Mouse (Mus musculus): Measurements from ENCODE around the gene Gnai3.

Gnai3 gene

DNA sequence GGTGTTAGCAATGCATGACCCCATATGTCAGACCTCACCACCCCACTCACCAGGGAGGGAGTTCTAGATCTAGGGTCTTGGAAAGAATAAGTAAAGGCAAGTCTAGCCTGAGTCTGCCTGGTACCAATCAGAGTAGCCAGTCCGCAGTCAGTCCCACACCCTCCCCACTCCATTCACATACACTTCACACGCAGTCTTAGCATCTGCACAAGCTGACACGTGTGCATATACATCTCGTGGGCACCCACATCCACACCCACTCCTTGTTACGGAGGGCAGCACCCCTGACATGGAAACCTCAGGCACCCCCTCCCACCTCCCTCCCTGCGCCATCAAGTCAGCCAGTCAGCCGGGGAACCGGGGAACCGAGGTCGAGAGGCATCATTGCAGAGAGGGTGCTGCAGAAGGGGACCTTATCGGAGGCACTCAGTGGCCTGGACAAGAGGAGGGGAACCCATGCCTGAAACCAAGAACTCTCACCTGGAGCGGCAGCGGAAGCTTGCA lies 61.1 kb downstream of the Gnai3 start:
- no peak for DNase-seq (ENCODE audit: extremely low read depth, low read depth)

DNA sequence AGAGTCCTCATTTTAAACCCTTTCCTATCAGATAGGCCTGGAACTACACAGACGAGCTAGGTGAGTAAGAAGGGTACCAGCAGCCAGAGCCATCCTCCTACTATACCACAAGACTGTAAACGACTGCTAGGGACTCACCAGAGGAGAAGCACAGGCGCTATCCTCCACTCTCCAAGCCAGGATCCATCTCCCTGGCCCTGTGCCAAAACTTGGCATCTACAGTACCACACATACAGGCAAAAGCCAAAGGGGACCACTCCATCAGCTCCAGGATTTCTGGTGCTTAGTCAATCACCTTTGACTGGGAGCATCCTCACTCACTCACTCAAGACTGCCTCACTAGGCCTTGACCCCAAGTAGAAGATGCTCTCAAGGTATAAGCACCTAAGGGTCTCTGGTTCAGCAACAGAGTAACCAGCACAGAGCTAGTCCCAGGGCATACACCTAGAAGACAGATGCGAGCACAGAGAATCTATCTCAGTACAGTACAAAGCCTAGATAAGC lies 62.0 kb downstream of the Gnai3 start:
- no peak for DNase-seq (ENCODE audit: extremely low read depth, low read depth)

DNA sequence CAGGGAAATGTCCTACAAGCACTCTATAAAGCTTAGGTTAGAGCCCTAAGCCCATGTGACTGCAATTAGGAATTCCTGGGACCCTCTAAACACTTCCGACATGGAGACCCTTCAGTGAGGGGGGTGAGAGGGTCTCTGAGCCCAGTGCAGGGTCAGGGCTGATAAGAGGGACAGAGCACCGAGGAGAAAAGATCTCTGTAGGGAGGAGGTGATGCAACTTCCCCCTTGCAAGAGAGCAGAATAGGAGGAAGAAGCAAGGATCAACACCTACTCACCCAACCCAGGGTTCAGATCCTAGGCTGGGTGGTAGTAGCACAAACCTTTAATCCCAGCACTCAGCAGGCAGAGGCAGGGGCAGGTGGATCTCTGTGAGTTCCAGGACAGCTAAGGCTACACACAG lies 62.8 kb downstream of the Gnai3 start:
- no peak for DNase-seq (ENCODE audit: extremely low read depth, low read depth)

DNA sequence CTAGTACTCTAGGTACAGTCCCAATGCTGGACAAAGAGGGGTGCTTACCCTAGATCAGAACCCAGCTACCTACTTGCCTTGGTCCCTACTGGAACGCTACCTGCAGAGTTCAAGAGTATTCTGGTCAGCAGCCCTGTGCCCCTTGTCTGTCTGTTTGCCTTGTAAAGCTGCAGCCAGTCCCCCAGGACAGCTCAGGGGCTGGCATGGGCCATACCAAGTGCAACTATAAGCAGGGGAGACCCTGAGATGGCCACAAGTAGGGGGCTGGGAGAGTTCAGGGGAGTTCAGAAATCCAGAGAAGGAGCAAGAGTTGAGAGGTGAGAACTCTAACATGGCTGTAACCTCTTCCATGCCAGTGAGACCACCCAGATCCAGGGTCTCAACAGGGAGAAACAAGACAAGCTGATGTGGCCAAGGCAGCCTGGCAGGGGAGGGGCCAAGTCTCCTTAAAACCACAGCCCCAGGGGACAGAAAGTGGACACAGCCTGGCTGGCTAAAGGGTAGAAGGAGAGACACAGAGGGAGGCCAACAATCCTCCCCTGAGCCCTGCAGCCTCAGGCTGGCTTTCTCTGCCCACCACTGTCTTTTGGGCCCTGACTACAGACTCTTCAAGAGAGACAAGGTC lies 63.6 kb downstream of the Gnai3 start:
- no peak for DNase-seq (ENCODE audit: extremely low read depth, low read depth)

DNA sequence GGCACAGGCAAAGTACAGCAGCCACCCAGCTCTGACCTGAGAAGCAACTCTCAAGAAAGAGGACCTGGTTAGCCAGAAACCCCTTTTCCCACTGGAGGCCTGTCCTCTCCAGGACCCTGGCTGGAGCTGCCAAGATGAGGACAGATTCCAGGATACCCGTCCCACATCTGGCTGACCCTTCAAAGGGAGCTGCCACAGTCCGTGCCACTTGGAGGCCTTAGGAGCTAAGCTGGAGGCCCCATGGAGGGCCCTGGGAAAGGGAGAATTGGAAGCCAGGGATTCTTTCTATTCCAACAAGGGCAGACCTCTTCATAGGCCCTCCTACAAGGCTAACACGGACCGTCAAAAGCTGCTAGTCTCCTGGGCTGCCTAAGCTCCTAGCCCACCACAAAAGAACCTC lies 64.3 kb downstream of the Gnai3 start:
- DNase-seq (ENCODE audit: extremely low read depth, low read depth) = no peak

DNA sequence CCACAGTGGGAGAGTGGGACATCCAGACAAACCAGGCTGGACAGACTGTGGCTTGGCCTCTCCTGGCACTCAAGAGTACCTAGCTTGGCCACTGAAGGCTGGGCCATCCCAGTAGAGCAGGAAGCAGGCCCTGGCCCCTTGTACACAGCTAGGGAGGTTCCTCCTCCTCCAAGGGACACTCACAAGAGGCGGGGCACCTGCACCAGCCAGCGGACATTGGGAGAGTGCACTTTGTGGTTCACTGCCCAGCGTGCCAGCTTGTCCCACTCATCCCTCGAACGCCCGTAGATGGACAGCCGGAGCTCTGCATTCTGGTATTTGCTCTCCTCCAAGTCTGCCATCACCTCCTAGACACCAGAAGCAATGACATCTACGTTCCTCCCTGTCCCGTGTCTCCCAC lies 69.1 kb downstream of the Gnai3 start:
- no peak for DNase-seq (ENCODE audit: extremely low read depth, low read depth)

DNA sequence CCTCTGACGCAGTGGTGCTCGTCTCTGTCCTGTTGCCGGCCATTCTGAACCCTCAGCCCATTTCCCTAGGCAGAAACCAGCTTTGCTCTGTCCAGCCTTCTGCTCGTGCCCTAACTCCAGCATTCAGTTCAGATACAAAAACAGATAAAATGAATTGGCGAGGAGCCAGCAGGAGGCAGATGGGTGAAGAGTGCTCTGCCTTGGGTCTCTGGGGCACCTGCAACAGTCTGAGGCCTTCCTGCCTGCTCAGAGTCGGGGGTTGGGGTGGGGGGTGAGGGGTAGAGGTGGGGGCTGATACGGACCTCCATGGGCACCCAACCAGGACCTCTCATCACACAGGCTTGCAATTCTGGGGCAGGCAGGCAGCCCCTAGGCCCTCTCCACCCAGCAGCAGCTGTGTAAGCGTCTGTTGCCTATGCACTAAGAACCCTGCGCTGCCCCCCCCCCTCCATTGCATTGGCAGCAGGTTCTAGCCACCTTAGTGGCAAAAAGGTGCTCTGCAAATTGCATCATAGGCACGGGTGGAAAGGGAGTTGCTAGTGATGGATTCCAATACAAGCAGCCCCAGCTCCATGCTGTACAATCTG lies 72.9 kb downstream of the Gnai3 start:
- no peak for DNase-seq (ENCODE audit: extremely low read depth, low read depth)

DNA sequence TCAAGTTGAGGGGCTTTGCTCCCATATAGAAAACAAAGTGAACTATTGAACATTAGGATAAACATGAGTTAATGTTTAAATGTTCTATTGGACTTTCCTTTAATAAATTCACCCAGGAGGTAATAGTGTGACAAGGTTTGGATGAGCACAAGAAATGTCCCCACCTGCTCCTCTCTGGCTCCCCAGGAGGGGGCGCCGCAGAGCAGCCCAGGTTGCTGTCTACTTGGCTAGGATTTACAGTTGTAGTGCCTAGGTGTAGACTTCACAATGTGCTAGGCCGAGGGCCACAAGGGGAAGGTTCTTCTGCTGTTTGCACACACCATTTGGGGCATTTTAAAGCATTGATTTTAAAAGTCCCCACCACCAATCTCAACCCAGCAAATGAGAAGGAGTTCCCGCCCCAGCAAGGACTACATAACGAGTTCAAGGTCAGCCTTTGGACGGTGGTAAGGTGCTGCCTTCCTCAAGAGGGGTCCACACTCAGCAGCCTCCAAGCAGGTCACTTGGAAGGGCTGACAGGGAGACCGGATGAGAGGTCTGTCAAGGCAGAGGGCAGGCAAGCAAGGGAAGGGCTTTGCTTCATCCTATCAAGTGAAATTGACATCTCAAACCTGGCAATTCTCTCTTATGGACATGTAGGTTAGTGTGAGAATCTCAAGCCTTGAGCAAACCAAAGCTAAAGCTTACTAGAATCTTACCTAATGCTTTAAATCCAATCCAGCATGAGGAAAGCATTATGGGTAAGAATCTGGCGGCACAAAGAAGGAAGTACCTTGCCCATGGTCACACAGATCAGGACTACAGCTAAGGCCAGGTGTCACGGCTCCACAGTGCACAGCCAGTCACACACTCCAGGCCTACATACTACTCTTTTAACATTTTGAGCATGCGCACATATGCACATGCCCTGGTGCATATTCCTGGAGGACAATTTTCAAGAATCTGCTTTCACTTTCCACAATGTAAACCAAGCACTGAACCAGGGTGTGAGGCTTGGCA lies 75.4 kb downstream of the Gnai3 start:
- no peak for DNase-seq (ENCODE audit: extremely low read depth, low read depth)

DNA sequence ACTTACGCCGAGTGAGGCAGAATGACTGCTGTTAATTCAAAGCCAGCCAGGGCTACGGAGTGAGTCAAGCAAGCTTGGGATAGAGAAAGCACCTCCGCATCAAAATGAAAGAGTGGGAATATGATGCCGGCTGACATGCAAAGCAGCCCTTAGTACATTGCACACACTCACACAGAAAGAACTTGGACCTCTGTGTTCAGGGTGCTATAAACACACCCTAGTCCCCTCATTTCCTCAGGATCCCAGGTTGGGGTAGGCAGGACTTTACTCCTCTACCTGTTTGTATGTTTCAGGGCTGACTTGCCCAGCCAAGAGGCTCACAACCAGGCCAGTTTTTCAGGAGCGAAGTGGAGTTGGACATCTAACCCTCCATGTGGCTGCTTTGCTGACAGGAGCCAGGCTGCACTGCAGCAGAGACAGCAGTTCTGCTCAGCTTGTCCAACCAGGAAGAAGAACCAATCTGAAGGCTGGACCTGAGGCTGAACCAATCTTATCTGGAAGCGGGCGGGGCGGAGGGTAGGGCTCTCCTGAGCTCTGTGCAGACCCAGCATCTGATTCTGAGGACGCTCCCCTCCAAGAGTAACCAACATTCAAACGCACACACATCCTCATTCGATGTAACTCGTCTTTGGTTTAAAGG lies 76.6 kb downstream of the Gnai3 start:
- peak; percentile 85 for DNase-seq (ENCODE audit: extremely low read depth, low read depth)

DNA sequence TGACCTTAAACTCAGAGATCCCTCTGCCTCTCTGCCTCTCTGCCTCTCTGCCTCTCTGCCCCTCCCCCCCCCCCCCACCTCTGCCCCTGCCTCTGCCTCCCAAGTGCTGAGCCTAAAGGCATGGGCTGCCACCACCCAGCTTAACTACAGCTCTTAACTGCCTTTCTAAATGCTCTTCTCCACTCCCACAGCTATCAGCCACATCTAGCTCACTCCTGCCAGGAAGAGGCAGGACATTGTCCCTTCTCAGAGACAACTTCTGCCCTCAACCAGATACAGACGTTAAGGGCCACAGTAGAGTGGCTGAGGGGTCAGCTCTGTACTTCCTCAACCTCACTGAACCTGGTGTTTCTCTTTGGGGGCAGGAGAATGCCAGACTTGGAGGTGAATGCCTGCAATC lies 77.1 kb downstream of the Gnai3 start:
- DNase-seq (ENCODE audit: extremely low read depth, low read depth) = no peak

DNA sequence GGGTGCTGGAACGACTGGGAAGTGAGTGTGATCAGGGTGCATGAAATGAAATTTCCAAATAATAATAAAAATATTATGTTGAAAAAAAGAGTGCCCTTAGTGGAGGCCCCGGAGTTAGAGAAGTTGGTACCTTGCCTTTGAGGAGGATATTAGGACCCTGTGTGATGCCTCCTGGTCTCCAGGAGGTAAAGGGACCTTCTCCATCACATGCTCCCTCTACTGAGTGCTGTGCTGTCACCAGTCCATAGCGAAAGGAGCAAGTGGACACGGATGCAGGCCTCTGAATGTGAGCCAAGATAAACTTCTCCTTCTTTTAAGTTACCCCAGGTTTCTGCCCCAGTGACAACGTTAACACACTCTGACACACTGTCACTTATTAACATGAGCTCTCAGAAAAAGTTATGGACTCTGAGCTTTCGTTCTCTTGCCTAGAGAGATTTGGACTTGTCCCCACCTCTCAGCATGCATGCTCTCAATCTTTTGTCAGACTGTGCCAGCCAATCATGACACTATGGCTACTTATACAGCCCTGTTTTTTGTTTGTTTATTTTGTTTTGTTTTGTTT lies 78.5 kb downstream of the Gnai3 start:
- no peak for DNase-seq (ENCODE audit: extremely low read depth, low read depth)

DNA sequence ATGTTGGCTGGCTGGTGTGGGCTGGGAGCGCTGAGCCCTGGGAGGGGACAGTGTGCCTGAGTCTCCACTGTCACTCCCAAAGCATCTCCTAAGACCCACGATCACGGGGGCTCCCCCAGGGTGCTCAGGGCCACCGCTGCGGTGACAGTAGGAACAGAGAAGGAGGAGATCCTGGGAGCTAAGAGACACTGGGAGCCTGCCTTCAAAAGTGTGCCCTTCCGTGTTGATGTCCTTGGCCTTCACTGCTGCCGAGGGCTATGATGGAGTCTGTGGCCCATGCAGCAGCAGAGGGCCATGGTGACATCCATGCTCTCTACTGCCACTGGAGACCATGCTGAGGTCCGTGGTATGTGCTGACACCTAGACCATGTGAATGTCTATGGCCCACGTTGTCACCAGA lies 80.4 kb downstream of the Gnai3 start:
- DNase-seq (ENCODE audit: extremely low read depth, low read depth) = no peak

DNA sequence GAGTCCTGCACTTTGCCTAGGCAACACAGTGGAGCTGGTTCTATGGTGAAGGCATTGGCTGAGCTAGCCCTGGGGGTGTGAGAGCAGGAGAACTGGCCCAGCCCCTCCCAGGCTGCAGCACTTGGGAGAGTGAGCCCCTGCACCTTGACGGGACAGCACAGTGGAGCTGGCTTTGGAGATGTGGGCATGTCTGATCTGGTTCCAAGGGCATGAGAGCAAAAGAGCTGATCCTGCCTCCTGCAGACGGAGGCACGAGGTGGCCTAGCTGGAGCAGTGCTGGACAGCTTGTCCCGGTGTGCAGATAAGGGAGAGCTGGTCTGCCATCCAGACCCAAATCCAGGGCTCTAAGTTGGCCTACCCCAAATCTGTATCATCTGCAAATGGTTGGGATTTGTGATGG lies 81.3 kb downstream of the Gnai3 start:
- no peak for DNase-seq (ENCODE audit: extremely low read depth, low read depth)

DNA sequence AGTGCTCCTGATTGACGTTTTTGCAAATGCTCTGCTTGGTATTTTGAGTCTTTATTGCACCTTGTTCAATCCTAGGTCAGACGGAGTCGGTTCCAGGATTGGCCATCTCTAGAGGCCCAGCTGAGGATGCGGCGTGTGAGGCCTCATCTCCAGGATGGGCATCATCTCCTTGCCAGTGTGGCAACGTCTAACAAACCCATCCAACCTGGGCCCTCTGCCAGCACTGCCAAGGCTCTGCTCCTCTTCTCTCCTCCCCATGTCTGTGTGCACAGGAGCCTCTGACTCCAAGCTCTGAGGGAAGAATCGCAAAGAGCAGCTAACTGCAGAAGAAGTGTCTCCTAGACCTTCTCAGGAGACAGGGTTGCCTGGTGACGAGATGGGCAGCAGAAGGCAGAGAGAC lies 83.3 kb downstream of the Gnai3 start:
- DNase-seq (ENCODE audit: extremely low read depth, low read depth) = no peak

DNA sequence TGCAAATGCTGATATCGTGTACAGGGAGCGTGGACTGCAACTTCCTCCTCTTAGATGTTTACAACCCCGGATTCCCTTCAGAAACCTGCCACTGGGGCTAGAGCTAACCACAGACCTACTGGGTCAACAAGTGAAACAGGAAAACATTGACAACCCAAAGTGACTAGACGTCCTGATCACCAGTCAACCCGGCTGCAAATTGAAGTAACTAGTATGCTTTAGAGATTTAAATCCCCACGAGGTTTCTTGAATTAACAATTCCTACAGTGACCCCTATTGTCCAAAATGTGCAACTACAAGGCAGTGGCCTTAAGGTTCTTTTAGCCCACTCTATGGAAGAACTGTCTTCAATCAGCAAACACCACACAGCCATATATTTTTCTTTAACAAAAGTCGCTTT lies 84.5 kb downstream of the Gnai3 start:
- DNase-seq (ENCODE audit: extremely low read depth, low read depth) = peak; percentile 84

Measured in MEL-GATA-1-ER (cell line).